Comparison of ENCODE assay signal across 21 mouse cellular contexts in the genomic region with DNA sequence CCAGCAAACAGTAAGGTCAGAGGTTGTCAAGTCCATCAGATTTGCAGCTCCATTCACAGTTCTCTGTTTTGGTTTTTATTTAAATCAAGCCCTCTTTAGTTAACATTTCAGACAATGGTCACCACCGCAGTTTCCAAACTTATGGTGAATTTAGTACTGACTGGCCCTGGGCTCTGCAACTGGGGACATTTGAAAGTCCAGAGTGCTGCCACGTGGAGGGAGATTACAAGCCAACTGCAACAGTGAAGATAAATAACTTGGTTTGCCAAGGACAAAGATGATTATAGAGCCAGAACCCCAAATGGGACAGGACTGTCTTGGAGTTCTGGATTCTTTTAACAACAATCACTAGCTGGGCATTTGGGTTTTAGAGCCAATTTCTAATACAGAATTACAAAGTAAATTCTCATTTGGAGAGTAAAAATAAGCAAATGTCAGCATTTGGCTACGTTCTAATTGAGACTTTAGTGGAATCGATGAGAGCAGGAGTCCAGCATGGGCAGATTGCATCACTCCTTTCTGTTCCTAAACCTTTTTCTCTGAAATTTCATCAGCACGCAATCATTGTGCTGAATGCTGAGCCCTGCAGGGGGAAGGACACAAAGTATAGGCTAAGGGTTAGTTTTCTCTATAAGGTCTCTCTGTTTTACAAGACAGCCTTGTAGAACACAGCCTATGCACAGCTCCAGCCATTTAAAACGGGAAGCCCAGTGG.
DNase-seq lines count a peak whose midpoint lies in the region; ATAC-seq and TF ChIP-seq lines count a peak whose summit lies in the region.
"Had no signal": no experiment of that assay in that cellular context is flagged by ENCODE, and none has a peak within 500 bp of the region (broad histone marks: within the 10 kb centered on the region; RNA-seq: fewer than 3 reads in every experiment).

No protein-coding gene starts in this region.

- ATAC-seq in liver, embryonic 11.5 days (replicated peaks; ENCODE audit: low FRiP score) = no peak
- peak; percentile 92 for ATAC-seq in liver, postnatal 0 days
- no peak for ATAC-seq in frontal cortex, adult (ENCODE audit: low TSS enrichment)
- ATAC-seq: forebrain, embryonic 14.5 days; hindbrain, embryonic 16.5 days; intestine, embryonic 16.5 days had no signal

- no peak for TF ChIP-seq POLR2A in liver, adult 2 months (IDR thresholded peaks at IDR 0.05; ENCODE audit: extremely low read depth, insufficient read depth, low read length)

- TF ChIP-seq CTCF in liver, adult 2 months (IDR thresholded peaks at IDR 0.05; ENCODE audit: low read depth, low read length) = no peak
- no peak for TF ChIP-seq CTCF in liver, postnatal 0 days (IDR thresholded peaks at IDR 0.05; ENCODE audit: low read depth)

- H3K4me2 ChIP-seq in liver, embryonic 11.5 days = no peak overlapping the region
- no peak overlapping the region for H3K4me2 ChIP-seq in liver, postnatal 0 days (ENCODE audit: low read depth, low read length)

- peak; percentile 78 for TF ChIP-seq EP300 in liver, postnatal 0 days (IDR thresholded peaks at IDR 0.05; ENCODE audit: low read depth)

- H3K9ac ChIP-seq in liver, adult 2 months (ENCODE audit: low read depth, low read length) = no peak overlapping the region
- H3K9ac ChIP-seq in liver, embryonic 11.5 days (ENCODE audit: low read depth, low read length) = no peak overlapping the region
- H3K9ac ChIP-seq in liver, postnatal 0 days (replicated peaks) = no peak overlapping the region

- H3K79me2 ChIP-seq in liver, adult 2 months (ENCODE audit: control insufficient read depth, insufficient read depth, low read length) = no peaks in the 10 kb centered on the region; the same call in 1 of the 2 replicates

- no peaks in the 10 kb centered on the region for H3K9me3 ChIP-seq in liver, embryonic 11.5 days (ENCODE audit: control insufficient read depth, low read length)
- H3K9me3 ChIP-seq in liver, postnatal 0 days (ENCODE audit: low read length) = no peaks in the 10 kb centered on the region
- H3K9me3 ChIP-seq: limb, embryonic 10.5 days; midbrain, embryonic 10.5 days had no signal

- no peaks in the 10 kb centered on the region for H3K27me3 ChIP-seq in liver, adult 2 months (ENCODE audit: control insufficient read depth, insufficient read depth, low read length)
- no peaks in the 10 kb centered on the region for H3K27me3 ChIP-seq in liver, embryonic 11.5 days (replicated peaks; ENCODE audit: control insufficient read depth, insufficient read depth, low read length)
- no peaks in the 10 kb centered on the region for H3K27me3 ChIP-seq in liver, postnatal 0 days (ENCODE audit: insufficient read depth, low read length)

- peaks cover 23% of the 10 kb centered on the region for H3K4me1 ChIP-seq in liver, adult 2 months (ENCODE audit: control insufficient read depth, insufficient read depth, low read length)
- no peaks in the 10 kb centered on the region for H3K4me1 ChIP-seq in liver, embryonic 11.5 days (replicated peaks; ENCODE audit: control insufficient read depth, insufficient read depth, low read length)
- H3K4me1 ChIP-seq in liver, postnatal 0 days (ENCODE audit: insufficient read depth) = no peaks in the 10 kb centered on the region; the same call in 1 of the 2 replicates
- H3K4me1 ChIP-seq: limb, embryonic 10.5 days; midbrain, embryonic 10.5 days had no signal

- H3K4me3 ChIP-seq in liver, adult 2 months (ENCODE audit: insufficient read depth, low read depth, low read length) = no peak overlapping the region
- H3K4me3 ChIP-seq in liver, embryonic 11.5 days (ENCODE audit: low read depth, low read length) = no peak overlapping the region
- no peak overlapping the region for H3K4me3 ChIP-seq in liver, postnatal 0 days (ENCODE audit: low read depth, low read length)
- H3K4me3 ChIP-seq: heart, adult 2 months; limb, embryonic 10.5 days; midbrain, embryonic 10.5 days had no signal

- H3K27ac ChIP-seq in liver, adult 2 months (replicated peaks; ENCODE audit: insufficient read depth, low read depth, low read length) = peak overlapping the region; percentile 81
- no peak overlapping the region for H3K27ac ChIP-seq in liver, embryonic 11.5 days (ENCODE audit: low read depth, low read length)
- peak overlapping the region; percentile 86 for H3K27ac ChIP-seq in liver, postnatal 0 days (ENCODE audit: low read depth)
- H3K27ac ChIP-seq: heart, adult 2 months; limb, embryonic 10.5 days; macrophage; midbrain, embryonic 10.5 days; stomach, postnatal 0 days had no signal

- WGBS in liver, adult 2 months = 14% methylated on average over 6 of the region's 6 CpGs
- 74% methylated on average over 6 of the region's 6 CpGs for WGBS in liver, embryonic 11.5 days
- WGBS in liver, postnatal 0 days (ENCODE audit: insufficient replicate concordance) = 49% methylated on average over 6 of the region's 6 CpGs

- peaks cover 28% of the 10 kb centered on the region for H3K36me3 ChIP-seq in liver, adult 2 months (ENCODE audit: control insufficient read depth, insufficient read depth, low read length)
- H3K36me3 ChIP-seq in liver, embryonic 11.5 days (ENCODE audit: control insufficient read depth, insufficient read depth, low read length) = no peaks in the 10 kb centered on the region
- 0 out of 2 replicates have a peak, but pooled peaks cover 2% of the 10 kb centered on the region for H3K36me3 ChIP-seq in liver, postnatal 0 days (replicated peaks; ENCODE audit: insufficient read depth, low read length)
- H3K36me3 ChIP-seq: limb, embryonic 10.5 days; midbrain, embryonic 10.5 days had no signal

- DNase-seq in gastrocnemius, postnatal 25 days = peak; percentile 21
- DNase-seq in gastrocnemius, postnatal 4 days (ENCODE audit: low spot score in 2 of 2) = no peak
- DNase-seq in liver, adult 2 months (ENCODE audit: extremely low read depth, low read depth, low spot score) = peak; percentile 98
- DNase-seq in liver, embryonic 11.5 days (ENCODE audit: low spot score) = no peak
- peak; percentile 13 to 43 for DNase-seq in adrenal gland, postnatal 36 days
- peak; percentile 61 for DNase-seq in liver, postnatal 0 days
- DNase-seq: cerebellum, adult 8-10 months; kidney, postnatal 36 days; layer of hippocampus, adult 9-11 months; lung, adult 18-20 months; retina, postnatal 1 day; right cerebral cortex, postnatal 4 days had no signal

Comparison
In these comparisons a context has a peak if more than half of its experiments do, and no peak if none do; other contexts are left out.
1. DNase-seq: peak in gastrocnemius, postnatal 25 days (single experiment), liver, adult 2 months (single experiment), adrenal gland, postnatal 36 days (2 of 2) and liver, postnatal 0 days (single experiment); none in gastrocnemius, postnatal 4 days (0 of 2) and liver, embryonic 11.5 days (single experiment).